Mouse (Mus musculus): ENCODE results near the gene 1700007K13Rik. TPM values are rescaled to one million over a fixed set of nuclear protein-coding genes. Genes with fewer than 3 reads are reported as not detected.

Gene 1700007K13Rik
- polyA plus RNA-seq, 1 experiment from 2014 or later = 3.2 TPM

DNA sequence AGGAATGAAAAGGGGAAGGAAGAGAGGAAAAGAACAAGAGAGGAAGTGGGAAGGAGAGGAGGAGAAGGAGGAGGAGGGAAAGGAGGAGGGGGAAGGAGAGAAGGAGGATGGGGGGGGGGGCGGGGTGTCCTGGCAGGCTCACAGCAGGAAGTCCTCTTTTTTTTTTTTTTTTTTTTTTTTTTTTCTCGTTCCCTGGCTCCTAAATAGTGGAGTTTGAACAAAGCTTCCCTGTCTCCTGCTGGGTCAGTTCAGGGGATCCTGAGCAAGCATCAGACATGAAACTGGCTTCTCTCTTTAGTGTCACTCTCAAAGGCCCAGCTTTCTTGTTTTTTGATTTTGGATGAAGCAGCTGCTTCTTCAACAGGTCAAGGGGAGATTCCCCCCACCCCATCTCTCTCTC is 32.6 kb downstream of the 1700007K13Rik start:
- H3K4me3 ChIP-seq = no peak overlapping the region
- no peak overlapping the region for H3K4me2 ChIP-seq (replicated peaks)
- no peak overlapping the region for H3K9ac ChIP-seq (replicated peaks)
- H3K9me3 ChIP-seq = no peaks in the 10 kb centered on the region
- no peaks in the 10 kb centered on the region for H3K4me1 ChIP-seq
- H3K36me3 ChIP-seq = no peaks in the 10 kb centered on the region
- H3K27me3 ChIP-seq = no peaks in the 10 kb centered on the region
- no peak for ATAC-seq (replicated peaks)
- 0% methylated on average over 1 of the region's 2 CpGs for WGBS
- no peak overlapping the region for H3K27ac ChIP-seq (replicated peaks)

- H3K36me3 ChIP-seq = no peaks in the 10 kb centered on the region
- WGBS = 13% methylated on average over 1 of the region's 1 CpGs
- H3K4me3 ChIP-seq = no peak overlapping the region
- H3K9ac ChIP-seq (replicated peaks) = no peak overlapping the region
- H3K4me2 ChIP-seq (replicated peaks) = no peak overlapping the region
- no peak for ATAC-seq (replicated peaks)
- H3K27me3 ChIP-seq = no peaks in the 10 kb centered on the region
- H3K4me1 ChIP-seq = no peaks in the 10 kb centered on the region
- H3K27ac ChIP-seq (replicated peaks) = no peak overlapping the region
- H3K9me3 ChIP-seq = no peaks in the 10 kb centered on the region
Observed at GRCm38 (mm10) chr2:28432811-28433210, 33.3 kb downstream of the 1700007K13Rik start.

GRCm38 (mm10) chr2:28430846-28431245 is 35.3 kb downstream of the 1700007K13Rik start:
- no peaks in the 10 kb centered on the region for H3K9me3 ChIP-seq
- H3K27ac ChIP-seq (replicated peaks) = no peak overlapping the region
- H3K4me3 ChIP-seq = no peak overlapping the region
- H3K36me3 ChIP-seq = no peaks in the 10 kb centered on the region
- no peaks in the 10 kb centered on the region for H3K27me3 ChIP-seq
- WGBS = 72% methylated on average over 6 of the region's 6 CpGs
- H3K4me1 ChIP-seq = no peaks in the 10 kb centered on the region
- H3K4me2 ChIP-seq (replicated peaks) = no peak overlapping the region
- no peak for ATAC-seq (replicated peaks)
- H3K9ac ChIP-seq (replicated peaks) = no peak overlapping the region

GRCm38 (mm10) chr2:28427226-28427625 is 38.9 kb downstream of the 1700007K13Rik start:
- 78% methylated on average over 6 of the region's 6 CpGs for WGBS
- no peak overlapping the region for H3K27ac ChIP-seq (replicated peaks)
- no peaks in the 10 kb centered on the region for H3K27me3 ChIP-seq
- no peak overlapping the region for H3K4me2 ChIP-seq (replicated peaks)
- H3K9me3 ChIP-seq = no peaks in the 10 kb centered on the region
- no peaks in the 10 kb centered on the region for H3K4me1 ChIP-seq
- H3K4me3 ChIP-seq = no peak overlapping the region
- H3K9ac ChIP-seq (replicated peaks) = no peak overlapping the region
- no peak for ATAC-seq (replicated peaks)
- H3K36me3 ChIP-seq = no peaks in the 10 kb centered on the region

DNA sequence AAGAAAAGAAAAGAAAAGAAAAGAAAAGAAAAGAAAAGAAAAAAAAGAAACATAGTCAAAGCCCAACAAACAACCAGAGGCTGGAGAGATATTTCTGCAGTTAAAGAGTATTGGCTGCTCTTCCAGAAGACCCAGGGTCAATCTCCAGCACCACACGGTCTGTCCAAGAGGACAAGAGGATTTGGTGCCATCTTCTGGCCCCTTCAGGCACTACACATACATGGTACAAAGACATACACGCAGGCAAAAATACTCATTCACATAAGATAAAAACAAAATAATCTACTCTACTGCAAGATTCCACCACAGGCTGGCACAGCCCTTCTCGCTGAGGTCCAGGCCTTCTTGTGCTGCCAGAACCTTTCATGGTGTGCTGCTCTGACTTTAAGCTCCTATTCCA is 43.0 kb downstream of the 1700007K13Rik start:
- no peaks in the 10 kb centered on the region for H3K27me3 ChIP-seq
- ATAC-seq (replicated peaks) = no peak
- H3K4me2 ChIP-seq (replicated peaks) = no peak overlapping the region
- no peak overlapping the region for H3K9ac ChIP-seq (replicated peaks)
- H3K36me3 ChIP-seq = no peaks in the 10 kb centered on the region
- no peak overlapping the region for H3K4me3 ChIP-seq
- H3K9me3 ChIP-seq = no peaks in the 10 kb centered on the region
- 34% methylated on average over 3 of the region's 3 CpGs for WGBS
- H3K4me1 ChIP-seq = no peaks in the 10 kb centered on the region
- H3K27ac ChIP-seq (replicated peaks) = no peak overlapping the region

DNA sequence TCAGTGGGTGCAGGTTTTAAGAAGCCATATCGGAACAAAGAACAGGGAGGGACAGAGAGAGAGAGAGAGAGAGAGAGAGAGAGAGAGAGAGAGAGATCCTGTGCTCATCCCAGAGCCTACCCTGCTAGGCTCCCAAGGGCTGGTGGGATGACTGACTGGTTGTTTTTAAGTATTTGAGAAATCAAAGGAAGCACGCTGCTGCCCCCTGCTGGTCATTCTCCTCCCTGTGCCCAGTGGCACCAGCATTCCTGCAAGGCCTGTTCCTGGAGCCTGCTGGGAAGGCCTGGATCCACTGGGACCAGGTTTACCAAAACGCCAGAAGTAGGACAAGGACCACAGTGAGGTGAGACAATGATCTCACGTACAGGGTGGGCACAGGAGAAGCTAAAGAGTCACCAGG is 46.2 kb downstream of the 1700007K13Rik start:
- ATAC-seq (replicated peaks) = no peak; the same call in 1 of the 2 replicates
- Histone ChIP-seq H3K36me3 (no peaks in the 10 kb centered on the region), H3K27ac (replicated peaks) (no peak overlapping the region), H3K4me2 (replicated peaks) (no peak overlapping the region), H3K27me3 (no peaks in the 10 kb centered on the region), H3K9ac (replicated peaks) (no peak overlapping the region), H3K4me1 (peaks cover 18% of the 10 kb centered on the region), H3K9me3 (no peaks in the 10 kb centered on the region), H3K4me3 (no peak overlapping the region)
- 11% methylated on average over 4 of the region's 4 CpGs for WGBS

- peak; percentile 70 for ATAC-seq (replicated peaks)
- 35% methylated on average over 2 of the region's 2 CpGs for WGBS
Observed at GRCm38 (mm10) chr2:28418034-28418433, 48.1 kb downstream of the 1700007K13Rik start.

DNA sequence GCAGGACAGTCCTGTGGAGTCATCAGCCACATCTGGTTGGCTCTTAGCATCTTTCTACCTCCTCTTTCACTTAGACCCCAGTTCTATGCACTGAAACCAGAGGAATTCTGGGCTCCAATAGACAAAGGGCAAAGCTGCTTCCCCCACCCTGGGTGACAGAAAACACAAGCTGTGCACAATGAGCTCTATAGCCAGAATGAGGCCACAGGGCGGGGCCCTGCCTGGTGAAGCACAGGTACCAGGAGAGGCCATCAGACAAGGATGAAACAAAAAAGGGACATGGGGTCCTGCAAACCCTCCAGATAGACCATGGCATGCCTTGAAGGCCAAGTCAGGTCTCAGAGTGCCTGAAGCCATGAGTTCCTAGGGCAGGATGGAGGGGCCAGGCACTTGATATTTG is 49.6 kb downstream of the 1700007K13Rik start:
- no peaks in the 10 kb centered on the region for H3K36me3 ChIP-seq
- 100% methylated on average over 1 of the region's 1 CpGs for WGBS
- H3K27ac ChIP-seq (replicated peaks) = no peak overlapping the region
- H3K9me3 ChIP-seq = no peaks in the 10 kb centered on the region
- H3K27me3 ChIP-seq = no peaks in the 10 kb centered on the region
- peaks cover 29% of the 10 kb centered on the region for H3K4me1 ChIP-seq
- ATAC-seq (replicated peaks) = no peak
- H3K9ac ChIP-seq (replicated peaks) = no peak overlapping the region
- no peak overlapping the region for H3K4me3 ChIP-seq
- H3K4me2 ChIP-seq (replicated peaks) = no peak overlapping the region

More at GRCm38 (mm10) chr2:28418034-28418433, 48.1 kb downstream of the 1700007K13Rik start:
- Histone ChIP-seq H3K9me3 (no peaks in the 10 kb centered on the region), H3K27ac (replicated peaks) (no peak overlapping the region), H3K36me3 (no peaks in the 10 kb centered on the region), H3K4me2 (replicated peaks) (no peak overlapping the region), H3K4me1 (peaks cover 26% of the 10 kb centered on the region), H3K4me3 (no peak overlapping the region), H3K27me3 (no peaks in the 10 kb centered on the region), H3K9ac (replicated peaks) (no peak overlapping the region)

- 30% methylated on average over 10 of the region's 10 CpGs for WGBS
- no peak for ATAC-seq (replicated peaks)
Observed at GRCm38 (mm10) chr2:28415387-28416024, 50.6 kb downstream of the 1700007K13Rik start.

GRCm38 (mm10) chr2:28414757-28415137 is 51.4 kb downstream of the 1700007K13Rik start:
- Histone ChIP-seq H3K9me3 (no peaks in the 10 kb centered on the region), H3K36me3 (no peaks in the 10 kb centered on the region), H3K4me3 (no peak overlapping the region), H3K4me2 (replicated peaks) (no peak overlapping the region), H3K27ac (replicated peaks) (peak overlapping the region; percentile 53; the same call in 1 of the 2 replicates), H3K9ac (replicated peaks) (no peak overlapping the region), H3K27me3 (no peaks in the 10 kb centered on the region), H3K4me1 (peaks cover 30% of the 10 kb centered on the region)
- WGBS = 94% methylated on average over 5 of the region's 5 CpGs
- ATAC-seq (replicated peaks) = no peak

More at GRCm38 (mm10) chr2:28415387-28416024, 50.6 kb downstream of the 1700007K13Rik start:
- Histone ChIP-seq H3K4me2 (replicated peaks) (no peak overlapping the region), H3K27ac (replicated peaks) (peak overlapping the region; percentile 53), H3K4me1 (peaks cover 29% of the 10 kb centered on the region), H3K4me3 (no peak overlapping the region), H3K9me3 (no peaks in the 10 kb centered on the region), H3K36me3 (no peaks in the 10 kb centered on the region), H3K9ac (replicated peaks) (no peak overlapping the region), H3K27me3 (no peaks in the 10 kb centered on the region)

DNA sequence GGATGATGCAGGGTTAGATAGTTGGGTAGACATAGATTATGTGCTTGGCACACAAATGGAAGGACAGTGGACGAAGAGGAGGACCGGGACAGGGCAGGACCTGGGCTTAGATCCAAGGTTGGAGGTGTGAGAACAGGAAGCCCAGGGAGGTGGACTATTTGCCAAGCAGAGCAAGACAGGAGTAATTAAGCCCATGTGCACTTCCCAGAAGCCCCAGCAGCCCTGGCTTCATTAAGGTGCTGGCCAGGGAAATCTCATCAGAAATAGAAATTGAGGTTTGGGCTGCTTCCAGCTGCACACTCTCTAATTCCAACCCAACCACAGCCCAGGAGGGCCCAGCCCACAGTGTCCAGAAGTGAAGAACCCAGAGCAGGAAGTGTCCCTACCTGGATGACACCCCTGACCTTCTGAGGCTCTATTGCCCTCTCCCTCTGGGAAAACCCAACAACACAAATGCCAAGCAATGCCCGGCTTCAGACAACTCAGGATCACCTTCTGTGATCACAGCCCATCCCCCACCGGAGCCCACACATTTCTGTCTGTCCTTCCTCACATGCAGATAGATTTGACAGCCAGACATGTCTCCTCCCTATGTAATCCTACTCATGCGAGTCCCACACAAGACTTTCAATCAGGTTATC is 51.9 kb downstream of the 1700007K13Rik start:
- Histone ChIP-seq H3K36me3 (no peaks in the 10 kb centered on the region), H3K27me3 (no peaks in the 10 kb centered on the region), H3K9ac (replicated peaks) (no peak overlapping the region), H3K9me3 (no peaks in the 10 kb centered on the region), H3K4me2 (replicated peaks) (no peak overlapping the region), H3K4me3 (no peak overlapping the region), H3K4me1 (peaks cover 34% of the 10 kb centered on the region), H3K27ac (replicated peaks) (no peak overlapping the region)
- no peak for ATAC-seq (replicated peaks)
- 88% methylated on average over 5 of the region's 5 CpGs for WGBS

DNA sequence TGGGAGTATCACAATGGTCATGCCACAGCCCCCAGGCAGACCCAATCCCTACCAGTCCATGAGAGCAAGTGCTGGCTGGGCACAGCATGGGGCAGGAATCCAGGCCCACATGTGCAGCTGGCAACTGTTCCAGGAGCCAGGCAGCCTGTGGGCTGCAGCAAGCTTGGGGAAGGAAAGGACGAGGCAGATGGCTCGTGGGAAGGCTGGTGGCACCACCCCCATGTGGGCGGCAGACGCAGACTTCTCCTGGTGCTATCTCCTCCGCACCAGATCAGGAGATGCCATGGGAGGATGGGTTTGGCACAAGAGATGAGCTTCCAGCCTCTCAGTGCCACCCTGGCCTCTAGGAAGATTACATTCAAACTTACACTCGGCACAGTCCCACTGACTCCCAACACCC is 53.2 kb downstream of the 1700007K13Rik start:
- Histone ChIP-seq H3K27me3 (no peaks in the 10 kb centered on the region), H3K27ac (replicated peaks) (no peak overlapping the region), H3K36me3 (no peaks in the 10 kb centered on the region), H3K4me3 (no peak overlapping the region), H3K4me2 (replicated peaks) (no peak overlapping the region), H3K9ac (replicated peaks) (no peak overlapping the region), H3K9me3 (no peaks in the 10 kb centered on the region), H3K4me1 (peaks cover 34% of the 10 kb centered on the region)
- WGBS = 58% methylated on average over 6 of the region's 6 CpGs
- no peak for ATAC-seq (replicated peaks)
